Mouse (Mus musculus) erythroblast, embryonic 14.5 days (primary cell): ENCODE data around the gene Foxo6. TPM values are rescaled to one million over a fixed set of nuclear protein-coding genes. Genes with fewer than 3 reads are reported as not detected.

Experiments used
- H3K27me3 ChIP-seq: 2 replicates; pipeline ENCODE4 v1.6.1; 2012; ENCODE audit warnings: inconsistent platforms; ENCODE audit not compliant: control insufficient read depth
- H3K36me3 ChIP-seq: 2 replicates; pipeline ENCODE4 v1.6.1; 2012; ENCODE audit warnings: mild to moderate bottlenecking, inconsistent platforms; ENCODE audit not compliant: control insufficient read depth
- H3K4me1 ChIP-seq: 2 replicates; pipeline ENCODE4 v1.6.1; 2012; ENCODE audit warnings: inconsistent platforms; ENCODE audit not compliant: control insufficient read depth
- H3K4me3 ChIP-seq: replicated peaks from 2 replicates; pipeline ENCODE3; 2012; ENCODE audit warnings: moderate library complexity, mild to moderate bottlenecking, inconsistent platforms
- H3K9me3 ChIP-seq: 2 replicates; pipeline ENCODE4 v1.6.1; 2012; ENCODE audit warnings: low read length, inconsistent platforms, mixed read lengths; ENCODE audit not compliant: control insufficient read depth
- GATA1 ChIP-seq: IDR thresholded peaks from 2 replicates; pipeline ENCODE4 v1.6.1; 2012; ENCODE audit warnings: low read length, inconsistent platforms, mixed read lengths
- TAL1 ChIP-seq: IDR thresholded peaks from 3 replicates; pipeline ENCODE4 v1.6.1; 2012; ENCODE audit warnings: low read length, inconsistent platforms, mixed read lengths
- polyA plus RNA-seq: library from polyadenylated mRNA; stranded (reverse); fragments of >175 nt; gene quantifications from 2 replicates; pipeline ENCODE4 v1.2.3, GENCODE M21; 2012

The Foxo6 gene
- polyA plus RNA-seq, 1 experiment, result not detected

DNA sequence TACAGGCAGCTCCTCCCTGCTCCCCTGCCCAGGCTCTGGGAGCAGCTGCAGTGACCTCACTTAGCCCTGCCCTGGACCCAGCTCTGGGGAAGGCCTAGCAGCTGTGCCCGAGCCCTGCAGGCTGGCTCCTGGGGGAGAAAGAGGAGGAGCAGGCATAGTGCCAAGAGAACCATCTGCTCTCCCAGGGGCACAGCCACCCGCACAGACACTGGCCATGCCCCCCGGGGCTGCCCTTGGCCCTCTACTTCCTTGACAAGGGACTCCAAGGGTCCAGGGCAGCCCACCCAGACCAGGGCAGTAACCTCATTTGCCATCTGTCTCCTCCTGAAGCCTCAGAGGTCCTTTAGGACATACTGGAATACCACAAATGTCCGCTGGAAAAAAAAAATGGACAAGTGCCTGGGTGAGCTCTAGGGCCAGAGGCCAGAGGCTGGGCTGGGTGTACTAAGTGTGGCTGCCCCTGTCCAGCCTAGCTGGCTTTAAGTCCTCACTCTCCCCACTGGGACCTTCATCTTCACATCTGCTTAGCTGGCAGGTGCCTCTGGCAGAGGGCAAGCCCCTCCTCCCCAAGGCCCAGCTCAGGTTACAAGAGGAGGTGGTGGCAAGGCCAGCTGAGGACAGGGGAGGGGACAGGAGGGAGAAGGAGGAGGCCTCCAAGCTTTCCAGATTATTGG is 9.8 kb downstream of the Foxo6 start:
- Histone ChIP-seq H3K27me3 (peaks cover 26% of the 10 kb centered on the region), H3K4me3 (no peak overlapping the region), H3K9me3 (no peaks in the 10 kb centered on the region), H3K4me1 (no peaks in the 10 kb centered on the region), H3K36me3 (no peaks in the 10 kb centered on the region)
- no peak for TF ChIP-seq GATA1
- TF ChIP-seq TAL1, result no peak

DNA sequence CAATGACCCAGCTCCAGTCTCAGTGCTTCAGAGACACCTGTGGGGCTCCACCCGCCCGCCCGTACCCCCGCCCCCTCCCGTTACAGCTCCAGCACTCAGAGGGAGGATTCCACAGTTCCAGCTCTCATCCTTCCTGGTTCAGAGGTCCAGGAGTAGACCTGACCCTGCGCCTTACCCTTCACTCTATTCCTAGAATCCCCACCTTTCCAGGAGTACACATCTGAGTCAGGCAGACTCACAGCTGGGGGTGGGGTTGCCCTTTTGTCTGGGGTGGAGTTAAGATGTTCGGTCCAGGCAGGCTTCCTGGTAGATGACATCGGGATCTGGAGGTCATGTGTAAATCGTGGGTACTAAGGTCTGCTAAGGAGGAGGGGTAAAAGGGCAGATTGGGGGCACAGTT is 11.7 kb downstream of the Foxo6 start:
- no peaks in the 10 kb centered on the region for H3K36me3 ChIP-seq
- H3K9me3 ChIP-seq, result no peaks in the 10 kb centered on the region
- H3K4me1 ChIP-seq, result no peaks in the 10 kb centered on the region
- TF ChIP-seq GATA1, result no peak
- TF ChIP-seq TAL1, result no peak
- H3K4me3 ChIP-seq, result no peak overlapping the region
- H3K27me3 ChIP-seq, result peaks cover 15% of the 10 kb centered on the region

- peaks cover 1% of the 10 kb centered on the region; the same call in 1 of the 2 replicates for H3K9me3 ChIP-seq
- no peak for TF ChIP-seq TAL1
- no peak for TF ChIP-seq GATA1
- H3K27me3 ChIP-seq, result peaks cover 27% of the 10 kb centered on the region
- H3K36me3 ChIP-seq, result no peaks in the 10 kb centered on the region
- no peaks in the 10 kb centered on the region for H3K4me1 ChIP-seq
- H3K4me3 ChIP-seq, result no peak overlapping the region
Observed at GRCm38 (mm10) chr4:120273594-120273993, 13.6 kb downstream of the Foxo6 start.

GRCm38 (mm10) chr4:120271886-120272580 is 15.1 kb downstream of the Foxo6 start:
- Histone ChIP-seq H3K36me3 (no peaks in the 10 kb centered on the region), H3K4me1 (no peaks in the 10 kb centered on the region), H3K4me3 (no peak overlapping the region), H3K27me3 (peaks cover 43% of the 10 kb centered on the region), H3K9me3 (peaks cover 2% of the 10 kb centered on the region; the same call in 1 of the 2 replicates)
- TF ChIP-seq TAL1 (no peak), GATA1 (no peak)

DNA sequence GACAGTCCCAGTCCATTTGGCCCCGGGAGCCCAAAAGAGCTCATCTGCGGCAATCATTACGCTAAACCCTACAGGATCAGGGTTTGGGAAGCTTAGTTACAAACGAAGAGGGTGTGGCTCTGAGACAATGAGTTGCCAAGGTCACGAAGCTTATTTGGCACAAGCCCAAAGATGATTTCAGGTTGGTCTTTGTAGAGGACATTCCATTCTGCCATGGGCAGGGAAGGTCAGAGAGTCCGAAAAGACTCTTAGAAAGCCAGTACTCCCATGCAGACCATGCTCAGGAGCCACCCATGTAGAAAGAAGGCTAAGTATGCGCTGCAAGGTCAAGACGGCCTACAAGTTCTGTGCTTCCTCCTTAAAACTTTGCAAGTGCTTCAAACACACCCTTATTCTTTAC is 15.9 kb downstream of the Foxo6 start:
- H3K4me1 ChIP-seq, result no peaks in the 10 kb centered on the region
- H3K9me3 ChIP-seq, result peaks cover 2% of the 10 kb centered on the region; the same call in 1 of the 2 replicates
- H3K36me3 ChIP-seq, result no peaks in the 10 kb centered on the region
- no peak for TF ChIP-seq TAL1
- no peak for TF ChIP-seq GATA1
- peaks cover 50% of the 10 kb centered on the region for H3K27me3 ChIP-seq
- H3K4me3 ChIP-seq, result no peak overlapping the region

GRCm38 (mm10) chr4:120270937-120271199 is 16.3 kb downstream of the Foxo6 start:
- Histone ChIP-seq H3K4me1 (no peaks in the 10 kb centered on the region), H3K36me3 (no peaks in the 10 kb centered on the region), H3K27me3 (peaks cover 53% of the 10 kb centered on the region), H3K9me3 (peaks cover 2% of the 10 kb centered on the region; the same call in 1 of the 2 replicates), H3K4me3 (no peak overlapping the region)
- no peak for TF ChIP-seq GATA1
- TF ChIP-seq TAL1, result no peak

DNA sequence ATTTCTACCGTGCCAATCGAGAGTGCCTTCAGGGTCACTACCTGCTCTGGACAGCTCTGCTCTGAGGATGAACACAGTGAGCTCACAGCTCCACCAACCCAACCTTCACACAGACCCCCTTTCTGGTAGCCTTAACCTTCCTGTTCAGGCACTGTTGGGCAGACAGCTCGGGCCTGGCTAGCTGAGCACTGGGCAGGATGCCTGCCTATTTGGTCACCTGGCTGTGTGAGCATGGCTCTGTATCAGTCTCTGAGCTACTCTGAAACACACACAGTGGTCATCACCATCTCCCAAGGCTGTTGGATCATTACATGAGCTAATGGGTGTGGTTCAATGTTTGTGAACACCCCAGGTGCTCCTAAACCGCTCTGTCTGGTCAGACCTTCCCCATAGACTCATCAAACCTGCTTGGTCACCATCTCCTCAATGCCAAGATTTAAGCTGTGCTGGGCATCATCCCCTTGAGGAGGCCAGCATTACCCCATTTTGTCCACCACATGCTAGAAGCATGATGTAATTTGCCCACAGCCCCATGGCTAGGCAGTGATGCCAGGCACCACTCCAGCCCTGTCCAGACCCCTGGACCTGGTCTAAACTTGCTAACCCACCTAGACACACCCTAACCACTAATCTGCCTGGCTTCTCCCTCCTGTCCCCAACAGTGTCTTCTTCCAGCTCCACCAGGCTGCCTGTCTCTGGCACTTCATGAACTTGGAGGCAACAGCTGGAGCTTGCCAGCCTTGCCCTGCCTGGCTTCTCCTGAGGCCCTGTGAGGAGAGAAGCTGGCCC is 16.8 kb downstream of the Foxo6 start:
- Histone ChIP-seq H3K4me1 (no peaks in the 10 kb centered on the region), H3K9me3 (peaks cover 2% of the 10 kb centered on the region; the same call in 1 of the 2 replicates), H3K27me3 (peaks cover 58% of the 10 kb centered on the region), H3K36me3 (no peaks in the 10 kb centered on the region), H3K4me3 (no peak overlapping the region)
- TF ChIP-seq GATA1, result no peak
- TF ChIP-seq TAL1, result no peak

DNA sequence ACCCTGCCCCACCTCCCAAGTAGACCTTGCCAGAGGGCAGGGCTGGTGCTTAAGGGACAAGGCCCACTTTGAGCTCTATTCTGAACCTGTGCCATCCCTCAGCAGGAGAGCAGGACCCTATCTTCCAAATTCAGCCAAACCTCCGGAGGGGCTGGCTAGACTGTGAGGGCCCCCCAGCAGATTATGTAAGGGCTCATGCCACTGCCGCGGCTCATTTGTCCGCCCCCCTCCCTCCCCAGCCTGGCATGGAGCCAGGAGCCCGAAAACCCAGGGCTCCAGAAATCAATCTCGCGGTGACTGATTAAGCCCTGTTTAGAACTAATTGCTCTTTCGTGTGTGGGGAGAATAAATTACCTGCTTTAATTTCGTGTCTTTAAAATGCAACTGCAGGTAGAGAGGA is 17.7 kb downstream of the Foxo6 start:
- H3K27me3 ChIP-seq, result peaks cover 64% of the 10 kb centered on the region
- H3K4me1 ChIP-seq, result no peaks in the 10 kb centered on the region
- no peaks in the 10 kb centered on the region for H3K36me3 ChIP-seq
- no peak for TF ChIP-seq TAL1
- no peak overlapping the region for H3K4me3 ChIP-seq
- peaks cover 2% of the 10 kb centered on the region; the same call in 1 of the 2 replicates for H3K9me3 ChIP-seq
